Mouse (Mus musculus) stomach, postnatal 0 days (tissue): ENCODE data around the gene Gm15737. TPM values are rescaled to one million over a fixed set of nuclear protein-coding genes. Genes with fewer than 3 reads are reported as not detected.

Source experiments
- ATAC-seq: fragments of 200-750 bp; cut with Nextera tagmentation; 2 replicates; pipeline ENCODE4 v1.8.0; 2017; ENCODE audit not compliant: low FRiP score, low TSS enrichment
- DNase-seq: peaks from one replicate; pipeline ENCODE4 v3.0.0-alpha.2; 2016; ENCODE audit warnings: low spot score
- H3K27ac ChIP-seq: fragments of 300-500 bp; sonication (generic); replicated peaks from 2 replicates; pipeline ENCODE4 v1.5.1; 2014; ENCODE audit warnings: mild to moderate bottlenecking, control low read depth
- H3K27me3 ChIP-seq: fragments of 300-500 bp; sonication (generic); 2 replicates; pipeline ENCODE4 v1.6.1; 2014; ENCODE audit warnings: low read length; ENCODE audit not compliant: control insufficient read depth, insufficient read depth
- H3K36me3 ChIP-seq: fragments of 300-500 bp; sonication (generic); 2 replicates; pipeline ENCODE4 v1.6.1; 2014; ENCODE audit warnings: low read length, mixed read lengths; ENCODE audit not compliant: control insufficient read depth, insufficient read depth
- H3K4me1 ChIP-seq: fragments of 300-500 bp; sonication (generic); replicated peaks from 2 replicates; pipeline ENCODE4 v1.6.1; 2014; ENCODE audit warnings: antibody characterized with exemption; ENCODE audit not compliant: control insufficient read depth, insufficient read depth
- H3K4me2 ChIP-seq: fragments of 300-500 bp; sonication (generic); replicated peaks from 2 replicates; pipeline ENCODE4 v1.6.1; 2014; ENCODE audit warnings: low read depth, mild to moderate bottlenecking, control low read depth, moderate library complexity
- H3K4me3 ChIP-seq: fragments of 300-500 bp; sonication (generic); 2 replicates; pipeline ENCODE4 v1.5.1; 2014; ENCODE audit warnings: low read depth, low read length, control low read depth
- H3K9ac ChIP-seq: fragments of 300-500 bp; sonication (generic); 2 replicates; pipeline ENCODE4 v1.6.1; 2014; ENCODE audit warnings: mild to moderate bottlenecking, low read length, control low read depth, mixed read lengths
- H3K9me3 ChIP-seq: fragments of 300-500 bp; sonication (generic); 2 replicates; pipeline ENCODE4 v1.6.1; 2016; ENCODE audit warnings: low read length; ENCODE audit not compliant: control insufficient read depth
- CTCF ChIP-seq: IDR thresholded peaks from 2 replicates; pipeline ENCODE4 v1.5.1; 2016; ENCODE audit warnings: antibody characterized with exemption, low read depth, mild to moderate bottlenecking, moderate library complexity
- EP300 ChIP-seq: optimal IDR thresholded peaks from 2 replicates; pipeline ENCODE3; 2016; ENCODE audit warnings: antibody characterized with exemption
- WGBS: fragments of 180-500 bp; shearing (Covaris S2); extraction: QIAGEN DNeasy Blood & Tissue Kit; methylation state at CpG from one replicate; pipeline ENCODE4 v1.1.7; 2014; 5-methylcytosine and 5-hydroxymethylcytosine counted together
- polyA plus RNA-seq: library from polyadenylated mRNA; unstranded; fragments of >200 nt; fragmentation: Nextera tagmentation; extraction: Ambion mirVana; gene quantifications from 2 replicates; pipeline ENCODE4 v1.2.1, GENCODE M21; 2015

The Gm15737 gene
- polyA plus RNA-seq, 1 experiment from 2014 or later, result 0.02 TPM

DNA sequence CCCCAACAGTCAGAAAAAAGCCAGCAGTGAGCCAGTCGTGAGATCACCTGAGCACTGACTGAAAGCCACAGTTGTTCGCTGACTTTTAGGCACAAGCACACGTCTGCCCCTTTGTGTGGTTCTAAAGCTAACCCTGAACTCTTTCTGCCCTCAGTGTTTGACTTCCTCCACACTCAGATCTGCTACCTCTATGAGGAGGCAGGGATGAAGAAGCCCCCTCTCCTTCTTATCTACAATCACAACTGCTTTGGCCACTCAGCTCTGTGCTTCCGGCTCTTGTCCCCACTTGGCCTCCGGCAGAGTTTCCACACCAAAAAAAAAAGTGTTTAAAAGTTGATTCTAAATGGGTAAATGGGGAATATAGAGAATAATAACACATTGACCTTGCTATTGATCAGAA lies 7.0 kb downstream of the Gm15737 start:
- no peaks in the 10 kb centered on the region for H3K4me1 ChIP-seq
- peaks cover 5% of the 10 kb centered on the region; the same call in 1 of the 2 replicates for H3K36me3 ChIP-seq
- H3K9me3 ChIP-seq, result no peaks in the 10 kb centered on the region
- DNase-seq (no peak), ATAC-seq (no peak)
- WGBS, result 57% methylated on average over 5 of the region's 5 CpGs
- TF ChIP-seq EP300 (no peak), CTCF (no peak)
- H3K4me3 ChIP-seq, result no peak overlapping the region
- no peaks in the 10 kb centered on the region for H3K27me3 ChIP-seq
- H3K4me2 ChIP-seq, result no peak overlapping the region
- H3K27ac ChIP-seq, result no peak overlapping the region
- no peak overlapping the region for H3K9ac ChIP-seq

GRCm38 (mm10) chr6:92877236-92877635 lies 8.1 kb downstream of the Gm15737 start:
- Histone ChIP-seq H3K4me3 (no peak overlapping the region), H3K9ac (no peak overlapping the region), H3K9me3 (no peaks in the 10 kb centered on the region), H3K27me3 (no peaks in the 10 kb centered on the region), H3K4me2 (no peak overlapping the region), H3K4me1 (no peaks in the 10 kb centered on the region), H3K27ac (no peak overlapping the region), H3K36me3 (peaks cover 5% of the 10 kb centered on the region; the same call in 1 of the 2 replicates)
- TF ChIP-seq EP300 (no peak), CTCF (no peak)
- ATAC-seq (no peak), DNase-seq (no peak)
- 95% methylated on average over 4 of the region's 4 CpGs for WGBS

DNA sequence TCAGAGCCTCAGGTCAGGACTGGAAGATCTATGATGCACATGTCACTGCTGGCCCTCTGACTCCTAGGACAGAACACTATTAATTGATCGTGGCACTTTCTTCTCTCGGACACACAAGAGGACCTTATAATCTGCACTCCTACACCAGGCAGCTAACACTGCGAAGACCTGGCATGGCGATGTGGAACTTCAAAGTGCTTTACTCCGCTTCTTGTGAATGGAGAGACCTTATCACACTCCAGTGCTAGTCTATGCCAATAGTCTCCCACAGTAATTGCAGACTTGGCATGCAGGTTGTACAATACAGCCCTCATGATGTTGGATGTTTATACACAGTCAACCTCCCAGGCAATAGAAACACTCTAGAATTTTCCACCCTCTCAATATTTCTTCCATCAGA lies 9.6 kb downstream of the Gm15737 start:
- DNase-seq, result no peak
- Histone ChIP-seq H3K9ac (no peak overlapping the region), H3K4me1 (no peaks in the 10 kb centered on the region), H3K4me3 (no peak overlapping the region), H3K27ac (no peak overlapping the region), H3K36me3 (no peaks in the 10 kb centered on the region; the same call in 1 of the 2 replicates), H3K4me2 (no peak overlapping the region), H3K9me3 (no peaks in the 10 kb centered on the region), H3K27me3 (no peaks in the 10 kb centered on the region)
- no peak for ATAC-seq
- 87% methylated on average over 5 of the region's 5 CpGs for WGBS
- TF ChIP-seq CTCF (no peak), EP300 (no peak)

GRCm38 (mm10) chr6:92879700-92880265 lies 10.6 kb downstream of the Gm15737 start:
- 86% methylated on average over 14 of the region's 14 CpGs for WGBS
- ATAC-seq (no peak), DNase-seq (no peak)
- no peak for TF ChIP-seq EP300
- no peak for TF ChIP-seq CTCF
- Histone ChIP-seq H3K27ac (no peak overlapping the region), H3K4me1 (no peaks in the 10 kb centered on the region), H3K27me3 (no peaks in the 10 kb centered on the region), H3K36me3 (no peaks in the 10 kb centered on the region; the same call in 1 of the 2 replicates), H3K9me3 (no peaks in the 10 kb centered on the region), H3K4me2 (no peak overlapping the region), H3K4me3 (no peak overlapping the region), H3K9ac (no peak overlapping the region)

DNA sequence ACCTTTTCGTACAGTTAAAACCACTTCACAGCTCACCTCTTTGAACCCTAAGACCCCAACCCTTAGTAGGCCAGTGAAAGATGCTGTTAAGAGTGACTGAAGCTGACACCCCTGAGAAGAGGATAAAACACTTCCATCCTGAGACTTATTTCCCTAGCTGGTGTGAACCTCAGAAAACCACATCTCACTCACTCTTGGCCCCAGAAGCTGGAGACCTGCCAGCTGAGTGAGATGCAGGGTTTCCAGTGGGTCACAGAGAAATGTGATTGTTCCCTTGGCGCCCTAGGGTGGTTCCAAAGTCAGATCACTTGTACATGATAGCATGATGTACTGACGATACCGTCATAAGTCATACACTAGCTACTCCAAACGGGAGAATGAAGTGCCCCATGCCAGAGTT lies 13.3 kb downstream of the Gm15737 start:
- Histone ChIP-seq H3K4me2 (no peak overlapping the region), H3K9ac (no peak overlapping the region), H3K36me3 (no peaks in the 10 kb centered on the region; the same call in 1 of the 2 replicates), H3K27ac (no peak overlapping the region), H3K27me3 (no peaks in the 10 kb centered on the region), H3K4me3 (no peak overlapping the region), H3K4me1 (no peaks in the 10 kb centered on the region), H3K9me3 (no peaks in the 10 kb centered on the region)
- TF ChIP-seq CTCF (no peak), EP300 (no peak)
- ATAC-seq (no peak), DNase-seq (no peak)
- whole genome bisulfite sequencing, result 76% methylated on average over 5 of the region's 5 CpGs

GRCm38 (mm10) chr6:92883131-92883900 lies 14.2 kb downstream of the Gm15737 start:
- H3K9ac ChIP-seq, result no peak overlapping the region
- TF ChIP-seq EP300, result no peak
- TF ChIP-seq CTCF, result no peak
- H3K4me3 ChIP-seq, result no peak overlapping the region
- DNase-seq, result no peak
- H3K4me2 ChIP-seq, result no peak overlapping the region
- no peaks in the 10 kb centered on the region for H3K9me3 ChIP-seq
- no peaks in the 10 kb centered on the region for H3K4me1 ChIP-seq
- no peak overlapping the region for H3K27ac ChIP-seq
- H3K27me3 ChIP-seq, result no peaks in the 10 kb centered on the region
- peaks cover 2% of the 10 kb centered on the region; the same call in 1 of the 2 replicates for H3K36me3 ChIP-seq
- WGBS, result 65% methylated on average over 9 of the region's 9 CpGs
- no peak for ATAC-seq
